Comparison of ENCODE assay signal across 28 mouse cellular contexts in the genomic region with DNA sequence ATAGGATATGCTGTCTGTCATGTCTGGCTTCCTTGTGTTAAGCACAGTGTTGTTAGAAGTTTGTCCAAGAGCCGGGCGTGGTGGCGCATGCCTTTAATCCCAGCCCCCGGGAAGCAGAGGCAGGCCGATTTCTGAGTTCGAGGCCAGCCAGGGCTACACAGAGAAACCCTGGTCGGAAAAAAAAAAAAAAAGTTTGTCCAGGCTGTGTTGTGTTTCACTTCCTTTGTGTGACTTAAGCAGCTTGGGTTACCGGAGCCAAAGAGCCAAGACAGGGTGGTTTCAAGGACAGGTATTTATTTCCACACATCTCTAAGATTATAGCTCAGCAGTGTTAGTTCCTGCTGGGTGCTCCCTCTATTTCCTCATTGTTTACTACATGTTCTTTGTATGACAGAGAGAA.
"Had no signal": no experiment of that assay in that cellular context is flagged by ENCODE, and none has a peak within 500 bp of the region (broad histone marks: within the 10 kb centered on the region; RNA-seq: fewer than 3 reads in every experiment).

No protein-coding gene starts in this region.

- H3K4me3 ChIP-seq: embryonic facial prominence, embryonic 10.5 days; embryonic facial prominence, embryonic 12.5 days; embryonic facial prominence, embryonic 13.5 days; embryonic facial prominence, embryonic 15.5 days; erythroblast, embryonic 14.5 days; forebrain, embryonic 10.5 days; forebrain, embryonic 12.5 days; forebrain, embryonic 13.5 days; forebrain, embryonic 15.5 days; gastrocnemius, adult 2 months; heart, adult 2 months had no signal

- H3K27me3 ChIP-seq: embryonic facial prominence, embryonic 12.5 days; embryonic facial prominence, embryonic 13.5 days; embryonic facial prominence, embryonic 15.5 days; forebrain, embryonic 12.5 days; forebrain, embryonic 13.5 days; forebrain, embryonic 15.5 days had no signal

- ATAC-seq: forebrain, embryonic 13.5 days; forebrain, embryonic 14.5 days; forebrain, embryonic 15.5 days; forebrain, embryonic 16.5 days; forebrain, postnatal 0 days had no signal

- DNase-seq: cerebellum, adult 8-10 months; cerebellum, adult 9-10 months; cerebellum, adult 9-11 months; cerebellum, postnatal 10 days; cerebellum, postnatal 14 days; cerebellum, postnatal 25 days; cerebellum, postnatal 36 days; embryo, embryonic 11 days; forebrain, postnatal 0 days; gastrocnemius, adult 2 months; gastrocnemius, postnatal 10 days; gastrocnemius, postnatal 14 days; gastrocnemius, postnatal 25 days; gastrocnemius, postnatal 36 days; heart, adult 11 months; heart, adult 18-20 months; heart, adult 2 months had no signal

- H3K27ac ChIP-seq: embryonic facial prominence, embryonic 10.5 days; embryonic facial prominence, embryonic 12.5 days; embryonic facial prominence, embryonic 13.5 days; embryonic facial prominence, embryonic 15.5 days; forebrain, embryonic 10.5 days; forebrain, embryonic 12.5 days; forebrain, embryonic 13.5 days; forebrain, embryonic 15.5 days; gastrocnemius, adult 2 months; heart, adult 2 months had no signal

- H3K9me3 ChIP-seq: embryonic facial prominence, embryonic 10.5 days; embryonic facial prominence, embryonic 12.5 days; embryonic facial prominence, embryonic 13.5 days; embryonic facial prominence, embryonic 15.5 days; forebrain, embryonic 10.5 days; forebrain, embryonic 12.5 days; forebrain, embryonic 13.5 days; forebrain, embryonic 15.5 days had no signal

- H3K9ac ChIP-seq: embryonic facial prominence, embryonic 12.5 days; embryonic facial prominence, embryonic 13.5 days; embryonic facial prominence, embryonic 15.5 days; forebrain, embryonic 12.5 days; forebrain, embryonic 13.5 days; forebrain, embryonic 15.5 days; forebrain, postnatal 0 days had no signal

- H3K4me1 ChIP-seq: embryonic facial prominence, embryonic 10.5 days; embryonic facial prominence, embryonic 12.5 days; embryonic facial prominence, embryonic 13.5 days; forebrain, embryonic 10.5 days; forebrain, embryonic 12.5 days; forebrain, embryonic 13.5 days; forebrain, embryonic 15.5 days had no signal

- H3K4me2 ChIP-seq: embryonic facial prominence, embryonic 12.5 days; embryonic facial prominence, embryonic 13.5 days; embryonic facial prominence, embryonic 15.5 days; forebrain, embryonic 12.5 days; forebrain, embryonic 13.5 days; forebrain, embryonic 15.5 days had no signal

- H3K36me3 ChIP-seq: embryonic facial prominence, embryonic 12.5 days; embryonic facial prominence, embryonic 15.5 days; forebrain, embryonic 15.5 days had no signal
